Mouse (Mus musculus) kidney, postnatal 25 days (tissue): ENCODE results near the gene Ago1.
A peak's percentile ranks its signal among the peaks of the same experiment; 100 is the strongest.

ENCODE experiments used
- DNase-seq, 2 experiments: peaks; one replicate each; pipeline ENCODE4 v3.0.0; 2021; ENCODE audit warnings: mixed read lengths in 2 of 2

Gene Ago1

DNA sequence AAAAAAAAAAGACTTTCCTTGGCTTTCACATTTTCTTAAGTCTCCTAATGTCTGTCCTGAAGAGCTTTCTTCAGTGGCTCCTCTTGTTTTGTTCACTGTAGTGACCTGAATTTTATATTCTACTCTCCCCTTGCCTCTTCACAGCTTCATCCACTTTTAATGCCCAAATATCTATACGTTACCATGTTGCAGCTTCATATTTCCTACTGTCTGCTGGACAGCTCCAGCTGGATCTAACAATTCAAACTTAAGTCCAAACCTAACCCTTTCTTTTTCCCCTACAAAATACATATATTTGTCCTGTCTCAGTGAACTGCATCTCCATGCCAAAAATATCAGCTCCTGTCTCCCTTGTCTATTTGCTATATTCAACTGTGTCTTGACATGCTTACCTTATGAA lies 951 bp upstream of the Ago1 start:
- no peak for DNase-seq

DNA sequence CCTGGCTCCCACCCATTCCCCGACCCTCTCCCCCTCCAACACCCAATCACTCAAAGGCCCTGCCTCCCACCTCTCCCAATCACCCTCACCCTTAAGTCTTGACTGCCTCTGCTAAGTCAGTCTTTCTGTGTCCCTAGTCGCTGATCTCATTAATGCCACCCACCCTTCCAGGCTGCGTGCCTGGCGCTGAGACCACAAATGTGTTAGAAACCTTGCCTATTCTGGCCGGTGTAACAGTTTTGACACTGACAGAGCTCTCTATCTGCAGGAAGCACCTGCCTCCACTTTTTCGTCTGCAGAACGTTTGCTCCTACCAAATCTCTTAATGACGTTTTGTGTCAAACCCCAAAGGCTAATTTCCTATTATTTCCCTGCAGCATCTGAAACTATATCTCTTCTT lies 542 bp upstream of the Ago1 start:
- DNase-seq: no peak

DNA sequence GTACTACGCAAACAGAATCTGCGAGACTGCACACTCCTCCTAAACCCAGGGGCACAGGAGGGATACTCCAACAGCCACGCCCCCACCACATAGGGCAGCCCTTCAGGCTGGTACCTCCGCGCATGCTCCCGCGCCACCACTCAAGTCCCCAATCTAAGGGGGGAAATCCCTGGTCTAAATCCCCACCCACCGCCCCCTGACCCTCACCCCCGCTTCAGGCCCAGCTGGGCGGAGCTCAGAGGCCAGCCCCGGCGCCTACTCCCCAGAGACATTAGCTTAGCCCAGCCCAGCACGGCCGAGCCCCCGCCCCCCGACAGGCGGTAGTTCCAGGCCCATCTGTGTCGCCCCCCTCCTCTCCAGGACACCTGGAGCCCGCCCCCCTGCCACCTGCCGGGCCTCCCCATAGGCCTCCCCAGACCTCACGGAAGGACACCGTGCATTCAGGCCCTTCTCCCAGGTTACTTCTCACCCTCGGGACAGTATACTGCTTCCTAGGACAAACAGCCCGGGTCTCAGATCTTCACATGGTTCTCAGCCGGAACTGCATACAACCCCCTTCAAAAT lies 580 bp downstream of the Ago1 start:
- DNase-seq: peak; percentile 70 to 86

DNA sequence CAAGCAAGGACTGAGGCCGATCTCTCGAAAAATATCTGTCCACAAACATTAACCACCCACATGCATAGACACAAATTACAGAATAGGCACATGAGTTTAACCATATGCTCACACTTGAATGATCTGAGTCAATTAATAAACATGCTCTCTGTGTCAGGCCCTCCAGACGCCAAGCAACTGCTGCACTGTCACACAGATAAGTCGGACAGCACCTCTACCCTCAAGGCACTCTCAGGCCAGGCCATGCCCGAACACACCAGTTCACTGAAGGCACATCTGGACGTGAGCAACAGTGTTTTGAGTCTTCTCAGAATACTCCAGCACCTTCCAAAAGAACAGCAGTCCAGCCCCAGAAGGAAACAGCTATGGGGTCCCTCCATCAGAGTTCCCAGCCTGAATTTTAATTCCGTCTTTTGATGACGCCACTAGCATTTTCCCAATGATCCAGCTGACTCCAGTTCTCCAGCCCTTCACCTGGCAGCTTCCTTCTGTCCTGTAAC lies 2.1 kb downstream of the Ago1 start:
- no peak for DNase-seq

DNA sequence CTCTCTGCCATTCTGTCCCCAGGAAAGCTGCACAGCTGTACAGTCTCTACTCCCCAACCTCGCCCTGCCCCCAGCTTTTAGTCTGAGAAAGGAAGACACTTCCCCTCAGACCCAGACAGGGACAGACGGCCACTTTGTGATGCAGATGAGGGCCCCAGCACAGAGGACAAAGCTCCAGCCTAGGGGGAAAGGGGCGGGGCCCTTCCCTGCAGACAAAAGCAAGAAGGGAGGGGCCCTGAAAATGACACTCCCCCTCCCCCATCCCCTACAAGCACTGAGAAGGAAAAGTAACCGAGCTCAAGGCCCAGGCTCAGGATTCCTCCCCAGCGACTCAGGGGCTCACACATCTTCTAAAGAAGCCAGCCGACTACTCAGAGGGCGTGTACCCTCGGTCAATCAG lies 2.5 kb downstream of the Ago1 start:
- peak in 1 of 2 experiments; percentile 15 for DNase-seq

DNA sequence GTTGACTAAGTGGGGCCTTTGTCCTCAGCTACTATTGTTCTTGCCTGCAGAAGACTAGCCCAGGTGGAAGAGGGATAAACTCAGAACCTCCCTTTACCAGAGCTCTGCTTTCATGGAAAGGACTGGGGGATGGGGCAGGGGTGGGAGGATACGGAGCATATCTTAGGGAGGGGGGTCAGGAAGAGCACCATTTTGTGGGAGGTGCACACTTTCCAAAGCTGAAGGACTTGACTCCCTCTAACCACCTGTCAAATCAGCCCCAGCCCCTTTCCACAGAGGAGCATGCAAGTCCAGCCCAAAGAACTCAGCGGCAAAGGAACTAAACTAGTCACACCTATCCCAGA lies 3.5 kb downstream of the Ago1 start:
- DNase-seq: no peak

DNA sequence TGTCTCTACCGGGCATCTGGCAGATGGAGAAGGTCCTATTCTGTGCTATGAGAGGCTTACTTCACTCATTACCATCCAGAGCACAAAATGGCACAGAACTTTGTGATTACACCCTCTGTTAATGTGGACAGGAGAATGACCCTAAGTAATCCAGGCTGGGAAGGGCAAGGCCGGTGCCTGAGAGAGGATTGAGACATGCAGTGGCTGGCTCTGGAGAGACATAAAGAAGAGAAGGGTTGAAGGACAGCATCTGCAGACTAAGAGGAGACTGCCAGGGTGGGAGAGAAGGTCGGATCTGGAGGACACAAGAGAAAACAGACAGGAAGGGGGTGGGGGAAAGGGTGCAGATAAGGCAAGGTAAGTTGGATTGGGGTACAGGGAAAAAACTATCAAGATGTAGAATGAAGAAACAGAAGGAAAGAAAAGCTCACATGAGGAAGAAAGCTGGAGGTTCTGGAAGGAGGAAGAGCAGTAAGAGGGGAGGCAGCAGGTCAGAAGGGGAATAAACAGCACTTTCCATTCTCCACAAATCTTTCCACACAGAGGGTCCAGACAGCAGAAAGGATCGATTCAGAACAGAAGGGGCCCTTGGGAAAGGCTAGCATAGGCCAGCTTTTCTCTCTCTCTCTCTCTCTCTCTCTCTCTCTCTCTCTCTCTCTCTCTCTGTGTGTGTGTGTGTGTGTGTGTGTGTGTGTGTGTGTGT lies 4.0 kb downstream of the Ago1 start:
- no peak for DNase-seq

DNA sequence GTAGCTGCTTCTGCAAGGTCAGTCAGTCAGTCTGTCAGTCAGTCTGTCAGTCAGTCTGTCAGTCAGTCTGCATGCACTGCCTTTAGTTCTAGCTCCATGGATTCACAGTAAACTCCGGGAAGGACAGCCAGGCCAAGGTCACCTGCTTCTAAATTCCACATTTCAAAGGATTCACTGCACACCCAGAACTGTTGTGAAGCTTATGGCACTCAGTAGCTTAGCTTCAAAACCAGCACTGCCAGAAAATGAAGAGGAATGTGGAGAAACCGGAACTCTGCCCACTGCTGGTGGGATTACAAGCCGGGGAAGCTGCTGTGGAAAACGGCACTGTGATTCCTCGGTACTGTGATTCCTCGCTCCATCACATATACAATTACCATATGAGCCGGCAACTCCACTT lies 12.9 kb downstream of the Ago1 start:
- no peak for DNase-seq

DNA sequence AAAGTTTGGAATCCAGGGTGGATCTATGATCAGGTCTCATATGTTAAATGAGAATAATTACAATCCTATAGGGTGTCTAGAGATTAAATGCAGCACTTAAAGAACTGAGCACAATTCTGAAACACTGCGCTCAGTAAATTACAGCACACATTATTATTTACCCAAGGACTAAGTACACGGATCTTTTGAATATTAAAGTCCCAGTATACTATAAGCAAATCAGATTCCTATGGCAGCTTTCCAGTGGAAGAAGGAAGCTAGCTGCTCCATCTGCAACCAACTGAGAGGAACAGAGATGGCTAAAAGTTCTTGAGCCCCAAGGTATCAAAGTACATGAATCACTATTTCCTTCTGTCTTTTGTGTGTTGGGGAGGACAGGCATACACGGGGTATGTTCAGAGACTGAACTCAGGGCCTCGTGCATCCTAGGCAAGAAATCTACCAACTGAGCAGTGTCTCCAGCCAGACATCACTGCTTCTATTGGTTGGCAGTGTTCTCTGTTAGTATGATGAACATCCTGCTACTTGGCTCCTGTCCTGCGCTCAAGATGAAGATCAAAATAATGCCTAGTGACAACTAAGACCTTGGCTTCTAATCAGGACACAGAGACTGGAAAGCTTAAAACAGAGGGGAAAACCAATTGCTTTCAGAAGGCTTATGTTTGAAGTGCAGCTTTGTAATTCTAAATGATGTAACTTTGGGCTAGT lies 13.7 kb downstream of the Ago1 start:
- no peak for DNase-seq

DNA sequence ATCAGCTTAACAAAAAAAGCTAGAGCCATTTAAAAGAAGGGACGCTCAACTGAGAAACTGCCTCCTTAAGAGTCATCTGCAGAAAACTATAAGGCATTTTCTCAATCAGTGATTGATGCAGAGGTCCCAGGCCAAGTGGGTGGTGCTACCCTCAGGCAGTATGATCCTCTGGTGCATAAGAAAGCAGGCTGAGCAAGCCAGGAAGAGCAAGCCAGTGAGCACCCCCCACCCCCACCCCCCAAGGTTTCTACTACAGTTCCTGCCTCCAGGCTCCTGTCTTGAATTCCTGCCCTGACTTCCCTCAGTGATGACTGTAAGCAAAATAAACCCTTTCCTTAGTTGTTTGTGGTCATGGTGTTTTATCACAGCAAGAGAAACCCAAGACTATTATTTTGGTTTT lies 18.1 kb downstream of the Ago1 start:
- DNase-seq: no peak

DNA sequence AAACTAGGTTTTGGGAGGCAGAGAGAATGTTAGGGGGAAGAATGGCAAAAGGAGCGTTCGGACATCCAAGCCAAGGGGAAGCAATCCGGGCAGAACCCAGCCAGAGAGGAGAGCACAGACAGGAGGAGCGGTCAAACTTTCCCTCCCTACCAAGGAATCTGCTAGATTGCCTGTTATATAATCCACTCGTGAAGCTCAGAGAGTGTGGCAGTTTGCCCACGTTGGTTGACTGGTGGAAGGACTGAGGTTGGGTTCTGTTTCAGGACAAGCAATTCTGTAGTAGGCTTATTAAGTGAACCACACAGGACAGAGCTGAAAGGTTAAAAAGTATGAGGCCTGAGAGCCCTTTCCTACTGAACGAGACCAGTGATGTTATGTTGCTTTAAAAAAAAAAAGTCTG lies 21.3 kb downstream of the Ago1 start:
- no peak for DNase-seq

DNA sequence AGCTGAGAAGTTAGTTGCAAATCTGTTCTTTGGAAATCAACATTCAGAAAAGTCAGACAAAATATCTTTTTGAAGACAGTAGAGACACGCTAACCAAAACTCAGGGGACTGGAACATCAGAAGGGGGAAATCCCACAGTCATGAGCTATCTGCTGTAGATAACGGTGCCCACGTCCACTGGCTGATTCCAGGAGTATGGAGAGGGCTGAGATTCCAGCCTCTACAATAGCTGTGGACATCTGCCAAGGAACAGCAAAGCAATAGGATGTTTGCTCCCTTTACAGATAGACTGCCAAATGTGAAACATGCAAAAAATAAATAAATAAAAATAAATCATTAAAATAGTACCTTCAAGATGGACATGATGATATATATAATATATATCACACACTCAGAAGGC lies 23.9 kb downstream of the Ago1 start:
- DNase-seq: no peak

DNA sequence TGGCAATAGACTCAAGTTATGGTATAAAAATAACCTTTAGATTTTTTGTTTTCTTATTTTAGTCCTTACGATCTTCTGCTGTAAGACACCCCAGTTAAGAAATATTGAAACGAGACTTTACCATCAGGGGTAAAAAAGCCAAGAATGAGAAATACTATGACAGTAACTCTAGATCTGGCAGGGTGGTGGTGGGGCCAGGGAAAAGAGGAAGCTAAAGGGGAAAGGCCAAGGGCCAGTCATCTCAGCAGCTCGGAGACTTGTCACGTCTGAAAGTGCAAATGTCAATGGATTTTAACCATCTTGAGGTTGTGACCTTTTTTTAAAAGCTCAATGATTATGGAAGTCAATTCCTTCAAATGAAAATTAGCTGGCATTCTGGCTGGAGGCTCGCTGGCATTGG lies 30.1 kb downstream of the Ago1 start:
- no peak for DNase-seq

DNA sequence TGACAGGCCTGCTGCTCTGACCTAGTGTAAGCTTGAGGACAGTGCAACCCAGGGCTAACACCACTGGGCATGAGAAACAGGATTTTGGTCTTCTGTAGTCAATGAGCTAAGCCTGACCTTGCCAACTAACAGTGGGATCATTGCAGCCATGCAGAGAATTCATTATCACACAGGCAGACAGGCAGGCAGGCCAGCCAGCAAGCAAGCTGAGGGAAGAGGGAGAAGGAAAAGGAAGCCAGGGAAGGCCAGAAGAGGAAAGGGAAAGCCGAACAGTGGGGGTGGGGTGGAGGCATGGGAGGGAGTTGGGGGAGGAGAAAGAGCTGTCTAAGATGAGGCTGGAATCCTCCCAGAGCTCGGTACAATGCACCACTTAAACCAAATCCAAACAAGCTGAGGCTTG lies 32.1 kb downstream of the Ago1 start:
- no peak for DNase-seq

DNA sequence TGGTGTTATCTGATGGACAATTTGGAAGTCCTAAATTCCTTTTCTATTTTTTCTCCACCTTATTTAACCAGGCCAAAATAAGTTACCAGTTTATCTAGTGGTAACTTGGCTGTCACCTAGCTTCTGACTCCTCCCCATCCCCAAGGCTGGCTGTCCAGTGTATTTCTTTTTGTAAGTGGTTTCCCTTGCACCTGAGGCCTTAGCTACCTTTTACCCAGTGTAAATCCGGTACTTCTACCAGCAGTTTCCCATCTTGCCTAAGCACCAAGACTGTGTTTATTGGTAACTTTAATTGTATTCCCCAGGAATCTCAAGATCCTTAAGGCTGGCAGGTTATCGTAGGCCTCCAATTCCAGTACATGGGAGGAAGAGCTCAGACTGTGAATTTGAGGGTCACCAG lies 34.3 kb downstream of the Ago1 start:
- DNase-seq: no peak

DNA sequence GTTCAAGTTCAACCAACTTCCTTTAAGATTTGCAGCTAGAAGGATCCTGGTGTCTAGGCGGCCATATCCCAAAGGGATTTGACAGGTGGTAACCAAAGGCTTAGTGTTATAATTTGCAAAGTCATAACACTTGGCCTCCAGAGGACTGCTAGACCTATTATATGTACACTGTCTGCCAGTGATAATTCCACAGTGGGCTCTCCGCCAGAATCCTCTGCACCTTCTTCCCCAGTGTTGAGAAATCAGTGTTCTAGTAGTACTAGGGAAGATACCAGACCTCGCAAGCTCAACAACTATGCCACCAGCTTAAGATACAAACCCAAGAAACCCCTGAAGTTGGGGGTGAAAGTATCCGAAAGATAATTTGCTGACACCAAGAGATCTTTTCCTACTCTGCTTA lies 35.2 kb downstream of the Ago1 start:
- DNase-seq: no peak

DNA sequence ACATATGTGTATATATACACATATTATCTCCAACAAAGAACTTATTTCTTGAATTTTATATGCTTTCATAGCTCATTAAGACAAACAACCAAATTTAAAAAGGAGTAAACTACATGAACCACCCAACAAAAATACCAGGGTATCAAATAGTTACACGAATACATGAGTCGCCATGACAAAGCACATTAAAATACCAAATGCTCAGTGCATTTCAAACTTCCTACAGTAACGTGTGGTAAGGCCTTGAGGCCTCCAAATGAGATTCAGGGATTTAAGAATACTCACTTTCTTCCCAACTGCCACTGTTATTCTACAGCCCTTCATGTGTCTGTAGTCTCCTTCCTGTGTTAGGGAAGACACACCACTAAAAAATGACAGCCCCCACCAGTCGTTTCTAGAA lies 36.6 kb downstream of the Ago1 start:
- DNase-seq: no peak

DNA sequence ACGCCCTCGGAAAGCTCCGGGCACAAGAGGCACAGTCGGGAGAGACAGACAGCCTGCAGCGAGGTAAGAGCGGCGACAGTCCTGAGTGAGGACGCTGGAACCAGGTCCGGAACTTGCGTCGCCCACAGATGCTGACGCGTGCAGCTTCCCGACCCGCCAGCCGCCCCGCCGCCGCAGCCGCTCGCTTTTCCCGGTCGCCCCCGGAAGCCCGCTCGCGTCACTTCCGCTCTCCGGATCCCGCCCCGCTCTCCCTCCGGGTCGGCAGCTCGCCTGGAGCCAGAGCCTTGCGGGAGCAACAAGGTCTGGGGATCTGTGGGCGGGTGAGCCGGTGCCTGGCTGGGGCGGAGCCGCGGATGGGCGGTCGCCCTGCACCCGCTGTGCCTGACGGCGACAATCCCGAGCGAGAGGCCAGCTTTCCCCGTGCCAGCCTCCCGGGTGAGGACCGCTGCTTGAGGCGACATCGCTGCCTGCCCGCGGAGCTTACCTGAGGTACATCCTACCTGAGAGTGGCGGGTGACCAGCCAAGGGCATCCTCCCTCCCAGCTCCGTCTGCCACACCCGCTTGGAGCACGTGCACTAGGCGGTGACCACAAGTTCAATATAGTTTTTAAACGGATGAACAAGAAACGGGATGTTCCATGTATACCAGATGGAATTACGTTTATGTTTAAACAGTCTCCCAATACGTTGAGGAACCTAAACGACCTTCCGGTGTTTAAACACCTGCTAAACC lies 38.9 kb downstream of the Ago1 start, which contains the start of gene Ago3:
Gene Ago3 (minus strand): TSS at position 210 of the 733 bp plus-strand sequence.
- DNase-seq: peak; percentile 93 to 97

DNA sequence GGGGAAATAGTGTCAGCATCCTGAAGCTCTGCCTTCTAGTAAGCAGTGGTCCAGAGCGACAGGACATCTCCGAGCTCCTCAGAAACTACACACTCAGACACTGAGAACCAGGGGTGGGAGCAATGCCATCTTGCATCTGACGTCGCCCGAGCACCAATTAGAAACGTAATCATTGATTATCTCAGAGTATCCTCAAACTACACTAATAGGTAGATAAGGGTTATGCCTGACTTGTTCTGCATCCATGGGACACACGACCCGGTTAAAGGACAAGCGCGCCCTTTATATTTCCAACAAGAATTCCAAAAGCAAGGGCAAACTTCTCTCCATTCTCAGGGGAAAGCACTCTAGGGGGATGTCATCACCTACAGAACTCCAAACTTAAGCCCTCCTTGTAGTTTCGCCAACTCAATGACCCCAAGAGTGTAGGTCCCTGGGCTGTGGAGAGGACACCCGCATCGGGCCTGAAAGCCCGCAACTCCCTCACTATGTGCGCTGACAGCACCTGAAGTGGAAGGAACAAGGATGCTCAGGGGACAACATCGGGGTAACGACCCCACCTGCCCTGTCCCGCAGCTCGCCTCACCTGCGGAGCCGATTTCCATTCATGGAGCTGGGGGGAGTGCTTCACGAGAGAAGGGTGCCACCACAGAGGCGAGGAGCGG lies 39.6 kb downstream of the Ago1 start:
- no peak for DNase-seq

DNA sequence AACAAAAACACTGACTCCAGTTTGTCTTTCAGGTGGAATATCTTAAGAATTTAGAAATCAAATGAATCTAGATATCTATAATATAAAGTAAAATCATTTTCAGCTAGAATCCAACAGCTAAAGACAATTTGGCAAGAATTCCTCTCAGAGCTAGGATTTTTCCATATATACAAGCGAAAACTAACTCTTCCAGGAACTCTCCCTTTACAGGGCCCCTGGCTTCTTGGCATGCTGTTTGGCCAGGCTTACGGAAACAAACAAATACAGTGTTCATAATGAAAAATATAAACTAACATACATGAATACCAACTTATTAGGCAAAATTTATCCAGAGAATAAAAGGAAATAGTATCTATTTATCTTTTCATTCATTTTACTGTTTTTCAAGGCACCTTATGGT lies 44.5 kb downstream of the Ago1 start:
- no peak for DNase-seq

DNA sequence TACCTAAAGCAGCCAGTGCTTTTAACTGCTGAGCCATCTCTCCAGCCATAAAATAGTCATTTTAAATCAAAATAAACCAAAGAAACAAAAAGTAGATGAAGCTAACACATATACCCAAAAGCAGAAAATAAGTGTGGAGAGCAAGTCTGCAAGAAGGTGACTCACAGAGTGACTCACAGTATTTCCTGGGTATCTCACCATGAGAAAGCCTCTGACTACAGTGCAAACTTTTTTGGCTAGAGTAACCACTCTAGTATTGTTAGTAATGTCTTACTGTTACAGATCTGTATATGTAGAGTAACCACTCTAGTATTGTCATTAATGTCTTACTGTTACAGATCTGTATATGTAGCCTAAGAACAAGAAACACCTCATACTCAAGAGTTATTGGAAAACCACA lies 52.7 kb downstream of the Ago1 start:
- no peak for DNase-seq

DNA sequence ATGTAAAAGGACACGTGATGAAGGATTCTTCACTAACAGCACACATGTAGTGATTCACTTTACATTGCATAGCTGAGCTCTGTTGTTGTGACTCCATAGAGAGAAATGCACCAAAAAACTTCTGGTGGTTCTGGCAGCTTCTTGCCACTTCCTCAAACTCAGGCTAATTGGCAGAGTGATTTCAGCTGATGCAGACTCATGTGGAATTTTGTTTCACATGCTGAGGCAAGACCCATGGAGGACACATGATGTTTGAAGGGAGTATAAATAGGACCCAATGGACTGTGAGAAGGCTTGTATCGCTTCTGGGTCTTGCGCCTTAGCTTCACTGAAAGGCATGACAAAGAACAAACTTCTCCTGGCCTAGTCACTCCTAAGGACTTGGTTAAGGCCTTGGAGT lies 55.9 kb downstream of the Ago1 start:
- DNase-seq: no peak
